Mouse (Mus musculus) megakaryocyte progenitor cell, adult 5-6 weeks (primary cell): ENCODE results near the gene Scn11a. TPM values are rescaled to one million over a fixed set of nuclear protein-coding genes. Genes with fewer than 3 reads are reported as not detected.

Experiments used
- total RNA-seq, 2 experiments: library from RNA; stranded (forward) in 1 of 2; stranded (reverse) in 1 of 2; fragments of 157-497, 149-512 nt in 1 of 2; fragments of 200-1000 nt in 1 of 2; gene quantifications; 2 replicates each; pipeline versions ENCODE4 v1.2.3 to v1.2.4; 2015 to 2017

Gene Scn11a
- total RNA-seq, 2 experiments from 2014 or later, result not detected

Other genes with a start within 250 kb of the Scn11a start
- gene Scn5a, start 246.4 kb downstream of the Scn11a start, total RNA-seq (2015), result not detected in 2 replicates
- not detected in 2 replicates for gene Scn5a, start 246.4 kb downstream of the Scn11a start, total RNA-seq (2017)
- gene Scn10a, start 106.1 kb downstream of the Scn11a start, total RNA-seq (2015), result not detected in 2 replicates
- gene Scn10a, start 106.1 kb downstream of the Scn11a start, total RNA-seq (2017), result not detected in 2 replicates
- 57.6 and 75.4 TPM in 2 replicates for gene Wdr48, start 69.4 kb upstream of the Scn11a start, total RNA-seq (2015)
- gene Wdr48, start 69.4 kb upstream of the Scn11a start, total RNA-seq (2017), result 49.1 and 58.6 TPM in 2 replicates
- gene Gorasp1, start 112.1 kb upstream of the Scn11a start, total RNA-seq (2015), result 7.9 and 8.7 TPM in 2 replicates
- gene Gorasp1, start 112.1 kb upstream of the Scn11a start, total RNA-seq (2017), result 5.1 and 7.4 TPM in 2 replicates
- 2.3 and 2.4 TPM in 2 replicates for gene Ttc21a, start 112.2 kb upstream of the Scn11a start, total RNA-seq (2015)
- gene Ttc21a, start 112.2 kb upstream of the Scn11a start, total RNA-seq (2017), result 3.4 and 5.7 TPM in 2 replicates
- gene Csrnp1, start 159.2 kb upstream of the Scn11a start, total RNA-seq (2015), result 9.0 and 12.3 TPM in 2 replicates
- gene Csrnp1, start 159.2 kb upstream of the Scn11a start, total RNA-seq (2017), result 13.3 and 18.9 TPM in 2 replicates
- not detected in 2 replicates for gene Xirp1, start 198.1 kb upstream of the Scn11a start, total RNA-seq (2015)
- gene Xirp1, start 198.1 kb upstream of the Scn11a start, total RNA-seq (2017), result not detected in 2 replicates
- 10.6 and 11.9 TPM in 2 replicates for gene Cx3cr1, start 244.4 kb upstream of the Scn11a start, total RNA-seq (2015)
- gene Cx3cr1, start 244.4 kb upstream of the Scn11a start, total RNA-seq (2017), result 10.8 and 13.9 TPM in 2 replicates